Mouse (Mus musculus) limb, embryonic 15.5 days (tissue): ENCODE data around the gene Ttc13. TPM values are rescaled to one million over a fixed set of nuclear protein-coding genes. Genes with fewer than 3 reads are reported as not detected.

Source experiments
- ATAC-seq: fragments of 200-750 bp; cut with Nextera tagmentation; 2 replicates; pipeline ENCODE4 v1.8.0; 2017; ENCODE audit warnings: low read depth, moderate TSS enrichment; ENCODE audit not compliant: insufficient number of reproducible peaks, low FRiP score, low TSS enrichment
- H3K27ac ChIP-seq: fragments of 300-500 bp; sonication (generic); 2 replicates; pipeline ENCODE4 v1.5.1; 2015; ENCODE audit warnings: moderate library complexity, mild to moderate bottlenecking, inconsistent platforms
- H3K27me3 ChIP-seq: fragments of 300-500 bp; sonication (generic); 2 replicates; pipeline ENCODE4 v1.6.1; 2015; ENCODE audit warnings: inconsistent platforms
- H3K36me3 ChIP-seq: fragments of 300-500 bp; sonication (generic); 2 replicates; pipeline ENCODE4 v1.6.1; 2015; ENCODE audit warnings: inconsistent platforms
- H3K4me1 ChIP-seq: fragments of 300-500 bp; sonication (generic); 2 replicates; pipeline ENCODE4 v1.6.1; 2015; ENCODE audit warnings: inconsistent platforms
- H3K4me2 ChIP-seq: fragments of 300-500 bp; sonication (generic); 2 replicates; pipeline ENCODE4 v1.6.1; 2015; ENCODE audit warnings: mild to moderate bottlenecking, inconsistent platforms
- H3K4me3 ChIP-seq: fragments of 300-500 bp; sonication (generic); 2 replicates; pipeline ENCODE4 v1.5.1; 2015; ENCODE audit warnings: mild to moderate bottlenecking, inconsistent platforms
- H3K9ac ChIP-seq: fragments of 300-500 bp; sonication (generic); 2 replicates; pipeline ENCODE4 v1.6.1; 2015; ENCODE audit warnings: inconsistent platforms
- H3K9me3 ChIP-seq: fragments of 300-500 bp; sonication (generic); 2 replicates; pipeline ENCODE4 v1.6.1; 2016; ENCODE audit warnings: inconsistent platforms
- WGBS: fragments of 180-500 bp; shearing (Covaris S2); methylation state at CpG from one replicate; pipeline ENCODE4 v1.1.7; 2015; 5-methylcytosine and 5-hydroxymethylcytosine counted together
- polyA plus RNA-seq: library from polyadenylated mRNA; unstranded; fragments of >200 nt; fragmentation: Nextera tagmentation; extraction: Ambion mirVana; gene quantifications from 2 replicates; pipeline ENCODE4 v1.2.1, GENCODE M21; 2015

Ttc13 gene
- polyA plus RNA-seq, 1 experiment from 2014 or later = 41.6 TPM

- Histone ChIP-seq H3K27me3 (no peaks in the 10 kb centered on the region), H3K9me3 (no peaks in the 10 kb centered on the region), H3K4me3 (no peak overlapping the region), H3K27ac (no peak overlapping the region), H3K36me3 (peaks cover 39% of the 10 kb centered on the region), H3K4me2 (no peak overlapping the region), H3K4me1 (no peaks in the 10 kb centered on the region), H3K9ac (no peak overlapping the region)
- no peak for ATAC-seq
- WGBS = 77% methylated on average over 1 of the region's 1 CpGs
Measured at GRCm38 (mm10) chr8:124739268-124739667, 17.5 kb upstream of the Ttc13 start.

- H3K27ac ChIP-seq = no peak overlapping the region
- WGBS = 54% methylated on average over 3 of the region's 3 CpGs
- no peaks in the 10 kb centered on the region for H3K4me1 ChIP-seq
- no peak overlapping the region for H3K4me3 ChIP-seq
- no peaks in the 10 kb centered on the region for H3K9me3 ChIP-seq
- no peak for ATAC-seq
- no peak overlapping the region for H3K9ac ChIP-seq
- H3K36me3 ChIP-seq = peaks cover 68% of the 10 kb centered on the region
- H3K27me3 ChIP-seq = no peaks in the 10 kb centered on the region
- H3K4me2 ChIP-seq = no peak overlapping the region
Measured at GRCm38 (mm10) chr8:124735371-124735911, 13.7 kb upstream of the Ttc13 start.

GRCm38 (mm10) chr8:124732828-124733227 is 11.0 kb upstream of the Ttc13 start:
- ATAC-seq = no peak
- peaks cover 90% of the 10 kb centered on the region for H3K36me3 ChIP-seq
- H3K9me3 ChIP-seq = no peaks in the 10 kb centered on the region
- no peaks in the 10 kb centered on the region for H3K4me1 ChIP-seq
- 89% methylated on average over 8 of the region's 8 CpGs for WGBS
- H3K27me3 ChIP-seq = no peaks in the 10 kb centered on the region
- H3K4me2 ChIP-seq = no peak overlapping the region
- H3K4me3 ChIP-seq = no peak overlapping the region
- H3K27ac ChIP-seq = no peak overlapping the region
- no peak overlapping the region for H3K9ac ChIP-seq

GRCm38 (mm10) chr8:124724301-124724700 is 2.5 kb upstream of the Ttc13 start:
- Histone ChIP-seq H3K27me3 (no peaks in the 10 kb centered on the region), H3K9me3 (no peaks in the 10 kb centered on the region), H3K9ac (no peak overlapping the region), H3K27ac (no peak overlapping the region), H3K4me2 (no peak overlapping the region), H3K4me1 (peaks cover 23% of the 10 kb centered on the region), H3K36me3 (peaks cover 31% of the 10 kb centered on the region), H3K4me3 (no peak overlapping the region)
- ATAC-seq = no peak
- 95% methylated on average over 7 of the region's 7 CpGs for WGBS

GRCm38 (mm10) chr8:124720938-124721861 is 583 bp downstream of the Ttc13 start:
- Histone ChIP-seq H3K9me3 (no peaks in the 10 kb centered on the region), H3K27ac (peak overlapping the region; percentile 47; the same call in 1 of the 2 replicates), H3K9ac (peak overlapping the region; percentile 78), H3K4me2 (peak overlapping the region; percentile 88), H3K27me3 (no peaks in the 10 kb centered on the region), H3K4me1 (peaks cover 23% of the 10 kb centered on the region), H3K36me3 (peaks cover 10% of the 10 kb centered on the region), H3K4me3 (peak overlapping the region; percentile 94)
- ATAC-seq = peak; percentile 56
- 3% methylated on average over 30 of the region's 31 CpGs for WGBS

- 83% methylated on average over 7 of the region's 7 CpGs for WGBS
- no peak overlapping the region for H3K4me2 ChIP-seq
- no peak overlapping the region for H3K4me3 ChIP-seq
- no peaks in the 10 kb centered on the region for H3K27me3 ChIP-seq
- peaks cover 23% of the 10 kb centered on the region for H3K4me1 ChIP-seq
- H3K27ac ChIP-seq = no peak overlapping the region
- H3K9me3 ChIP-seq = no peaks in the 10 kb centered on the region
- H3K9ac ChIP-seq = no peak overlapping the region
- H3K36me3 ChIP-seq = peaks cover 7% of the 10 kb centered on the region
- ATAC-seq = no peak
Measured at GRCm38 (mm10) chr8:124720133-124720532, 1.6 kb downstream of the Ttc13 start.

GRCm38 (mm10) chr8:124715736-124716135 is 6.0 kb downstream of the Ttc13 start:
- 88% methylated on average over 8 of the region's 8 CpGs for WGBS
- Histone ChIP-seq H3K4me3 (no peak overlapping the region), H3K9ac (no peak overlapping the region), H3K27me3 (no peaks in the 10 kb centered on the region), H3K36me3 (peaks cover 33% of the 10 kb centered on the region), H3K4me2 (no peak overlapping the region), H3K4me1 (peaks cover 7% of the 10 kb centered on the region), H3K9me3 (no peaks in the 10 kb centered on the region), H3K27ac (no peak overlapping the region)
- no peak for ATAC-seq

GRCm38 (mm10) chr8:124713207-124713606 is 8.6 kb downstream of the Ttc13 start:
- Histone ChIP-seq H3K4me3 (no peak overlapping the region), H3K4me2 (no peak overlapping the region), H3K27ac (no peak overlapping the region), H3K9me3 (no peaks in the 10 kb centered on the region), H3K4me1 (no peaks in the 10 kb centered on the region), H3K9ac (no peak overlapping the region), H3K36me3 (peaks cover 45% of the 10 kb centered on the region), H3K27me3 (no peaks in the 10 kb centered on the region)
- 90% methylated on average over 6 of the region's 6 CpGs for WGBS
- no peak for ATAC-seq

GRCm38 (mm10) chr8:124705823-124706222 is 16.0 kb downstream of the Ttc13 start:
- Histone ChIP-seq H3K9me3 (no peaks in the 10 kb centered on the region), H3K27me3 (no peaks in the 10 kb centered on the region), H3K4me2 (no peak overlapping the region), H3K4me3 (no peak overlapping the region), H3K36me3 (peaks cover 43% of the 10 kb centered on the region), H3K9ac (no peak overlapping the region), H3K27ac (no peak overlapping the region), H3K4me1 (no peaks in the 10 kb centered on the region)
- ATAC-seq = no peak
- 94% methylated on average over 8 of the region's 8 CpGs for WGBS

GRCm38 (mm10) chr8:124704376-124704775 is 17.4 kb downstream of the Ttc13 start:
- WGBS = 83% methylated on average over 4 of the region's 4 CpGs
- no peak overlapping the region for H3K4me3 ChIP-seq
- no peak overlapping the region for H3K4me2 ChIP-seq
- no peaks in the 10 kb centered on the region for H3K9me3 ChIP-seq
- H3K36me3 ChIP-seq = peaks cover 48% of the 10 kb centered on the region
- H3K9ac ChIP-seq = no peak overlapping the region
- no peaks in the 10 kb centered on the region for H3K27me3 ChIP-seq
- ATAC-seq = no peak
- no peaks in the 10 kb centered on the region for H3K4me1 ChIP-seq
- no peak overlapping the region for H3K27ac ChIP-seq

GRCm38 (mm10) chr8:124703526-124703925 is 18.3 kb downstream of the Ttc13 start:
- Histone ChIP-seq H3K27me3 (no peaks in the 10 kb centered on the region), H3K27ac (no peak overlapping the region), H3K36me3 (peaks cover 46% of the 10 kb centered on the region), H3K4me3 (no peak overlapping the region), H3K4me1 (no peaks in the 10 kb centered on the region), H3K4me2 (no peak overlapping the region), H3K9ac (no peak overlapping the region), H3K9me3 (no peaks in the 10 kb centered on the region)
- no peak for ATAC-seq
- 54% methylated on average over 4 of the region's 4 CpGs for WGBS

GRCm38 (mm10) chr8:124702183-124702582 is 19.6 kb downstream of the Ttc13 start:
- Histone ChIP-seq H3K4me1 (no peaks in the 10 kb centered on the region), H3K36me3 (peaks cover 53% of the 10 kb centered on the region), H3K4me2 (no peak overlapping the region), H3K9ac (no peak overlapping the region), H3K27ac (no peak overlapping the region), H3K4me3 (no peak overlapping the region), H3K9me3 (no peaks in the 10 kb centered on the region), H3K27me3 (no peaks in the 10 kb centered on the region)
- ATAC-seq = no peak
- 88% methylated on average over 3 of the region's 3 CpGs for WGBS
